Mouse (Mus musculus): ENCODE data around the gene Dhx30. TPM values are rescaled to one million over a fixed set of nuclear protein-coding genes. Genes with fewer than 3 reads are reported as not detected.

Gene Dhx30
- polyA plus RNA-seq, 2 experiments, result 24.9 to 27.4 TPM

DNA sequence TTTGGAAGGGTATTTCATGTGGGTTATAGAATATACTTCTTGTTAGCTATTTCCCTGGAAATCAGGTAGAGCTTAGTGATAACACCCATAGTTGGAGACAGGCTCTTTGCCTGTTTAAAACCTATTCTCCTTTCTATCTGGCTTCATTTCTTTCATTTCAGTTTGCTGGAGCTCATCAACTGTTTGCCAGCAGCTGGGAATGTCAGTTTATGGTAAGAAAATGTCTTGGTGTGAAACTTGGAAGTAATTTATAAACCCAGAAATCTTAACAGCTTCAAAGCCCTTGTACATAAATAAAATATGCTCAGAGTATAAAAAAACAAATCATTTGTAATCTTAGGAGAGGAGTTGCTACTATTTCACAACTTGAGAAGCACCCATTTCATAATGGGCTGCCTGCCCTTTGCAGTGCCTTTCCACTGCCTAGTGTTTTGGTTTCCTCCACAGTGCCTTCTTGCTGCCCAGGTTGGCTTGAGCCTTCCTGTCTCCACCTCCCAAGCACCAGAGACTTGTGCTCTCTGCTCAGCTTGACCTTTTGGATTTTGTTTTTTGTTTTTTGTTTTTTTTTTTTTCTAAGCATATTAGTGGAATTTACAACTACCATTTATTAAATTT is 71.8 kb downstream of the Dhx30 start:
- no peak for DNase-seq (ENCODE audit: low read depth in 3 of 3, low spot score in 3 of 3)
- Histone ChIP-seq H3K36me3 (replicated peaks; ENCODE audit: control insufficient read depth, insufficient read depth, low read depth) (no peaks in the 10 kb centered on the region), H3K9ac (replicated peaks) (no peak overlapping the region), H3K4me2 (ENCODE audit: low read depth) (no peak overlapping the region), H3K9me3 (ENCODE audit: control insufficient read depth, low read length) (no peaks in the 10 kb centered on the region), H3K4me1 (replicated peaks; ENCODE audit: control insufficient read depth in 2 of 2, insufficient read depth in 2 of 2, low read length in 1 of 2) (no peaks in the 10 kb centered on the region), H3K4me3 (ENCODE audit: insufficient read depth in 1 of 2, low read depth in 2 of 2, low read length in 2 of 2) (no peak overlapping the region), H3K27me3 (ENCODE audit: control insufficient read depth, insufficient read depth, low read length) (no peaks in the 10 kb centered on the region), H3K27ac (no peak overlapping the region)
- TF ChIP-seq CTCF (IDR thresholded peaks at IDR 0.05; ENCODE audit: low read depth), result no peak
- TF ChIP-seq EP300 (IDR thresholded peaks at IDR 0.05; ENCODE audit: low read depth), result no peak
- no peak for ATAC-seq (ENCODE audit: insufficient read depth)

DNA sequence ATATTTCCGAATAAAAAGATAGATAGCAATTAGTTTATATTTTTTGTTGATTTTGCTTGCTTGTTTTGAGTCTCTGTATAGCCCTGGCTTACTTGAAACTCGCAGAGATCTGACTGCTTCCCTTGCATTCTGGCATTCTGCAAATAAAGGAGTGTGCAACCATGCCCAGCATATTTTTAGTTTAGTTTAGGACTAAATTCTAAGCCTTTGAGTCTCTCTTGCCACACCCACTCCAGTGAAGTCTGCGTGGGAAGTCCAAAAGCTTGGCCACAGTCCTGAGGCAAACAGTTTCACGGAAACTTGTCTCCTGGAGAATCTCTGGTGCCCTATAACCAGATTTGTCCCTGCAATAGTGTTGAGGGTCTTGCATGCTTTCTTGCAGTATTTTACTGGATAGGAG is 73.3 kb downstream of the Dhx30 start:
- 66% methylated on average over 4 of the region's 4 CpGs for WGBS (ENCODE audit: insufficient replicate concordance)
- Histone ChIP-seq H3K9me3 (ENCODE audit: control insufficient read depth, low read length) (no peaks in the 10 kb centered on the region), H3K4me3 (ENCODE audit: insufficient read depth in 1 of 2, low read depth in 2 of 2, low read length in 2 of 2) (no peak overlapping the region), H3K36me3 (replicated peaks; ENCODE audit: control insufficient read depth, insufficient read depth, low read depth) (no peaks in the 10 kb centered on the region), H3K4me2 (ENCODE audit: low read depth) (no peak overlapping the region), H3K27ac (no peak overlapping the region), H3K27me3 (ENCODE audit: control insufficient read depth, insufficient read depth, low read length) (no peaks in the 10 kb centered on the region), H3K9ac (replicated peaks) (no peak overlapping the region), H3K4me1 (replicated peaks; ENCODE audit: control insufficient read depth in 2 of 2, insufficient read depth in 2 of 2, low read length in 1 of 2) (no peaks in the 10 kb centered on the region)
- DNase-seq (ENCODE audit: low read depth in 3 of 3, low spot score in 3 of 3) (no peak), ATAC-seq (ENCODE audit: insufficient read depth) (no peak)
- TF ChIP-seq CTCF (IDR thresholded peaks at IDR 0.05; ENCODE audit: low read depth) (no peak), EP300 (IDR thresholded peaks at IDR 0.05; ENCODE audit: low read depth) (no peak)

- Histone ChIP-seq H3K9ac (replicated peaks) (no peak overlapping the region), H3K27ac (no peak overlapping the region), H3K4me1 (replicated peaks; ENCODE audit: control insufficient read depth in 2 of 2, insufficient read depth in 2 of 2, low read length in 1 of 2) (no peaks in the 10 kb centered on the region; a peak in 2 of 4 replicates), H3K9me3 (ENCODE audit: control insufficient read depth, low read length) (no peaks in the 10 kb centered on the region), H3K4me2 (ENCODE audit: low read depth) (no peak overlapping the region), H3K36me3 (replicated peaks; ENCODE audit: control insufficient read depth, insufficient read depth, low read depth) (no peaks in the 10 kb centered on the region), H3K4me3 (ENCODE audit: insufficient read depth in 1 of 2, low read depth in 2 of 2, low read length in 2 of 2) (no peak overlapping the region), H3K27me3 (ENCODE audit: control insufficient read depth, insufficient read depth, low read length) (no peaks in the 10 kb centered on the region)
- DNase-seq (ENCODE audit: low read depth in 3 of 3, low spot score in 3 of 3) (no peak), ATAC-seq (ENCODE audit: insufficient read depth) (no peak)
- 58% methylated on average over 2 of the region's 2 CpGs for WGBS (ENCODE audit: insufficient replicate concordance)
- no peak for TF ChIP-seq EP300 (IDR thresholded peaks at IDR 0.05; ENCODE audit: low read depth)
- no peak for TF ChIP-seq CTCF (IDR thresholded peaks at IDR 0.05; ENCODE audit: low read depth)
Measured at GRCm38 (mm10) chr9:110038485-110038884, 79.1 kb downstream of the Dhx30 start.

GRCm38 (mm10) chr9:110037895-110038294 is 79.7 kb downstream of the Dhx30 start:
- H3K4me3 ChIP-seq (ENCODE audit: insufficient read depth in 1 of 2, low read depth in 2 of 2, low read length in 2 of 2), result no peak overlapping the region
- ATAC-seq (ENCODE audit: insufficient read depth), result no peak
- no peak overlapping the region for H3K9ac ChIP-seq (replicated peaks)
- TF ChIP-seq EP300 (IDR thresholded peaks at IDR 0.05; ENCODE audit: low read depth), result no peak
- no peak for TF ChIP-seq CTCF (IDR thresholded peaks at IDR 0.05; ENCODE audit: low read depth)
- no peaks in the 10 kb centered on the region for H3K27me3 ChIP-seq (ENCODE audit: control insufficient read depth, insufficient read depth, low read length)
- H3K9me3 ChIP-seq (ENCODE audit: control insufficient read depth, low read length), result no peaks in the 10 kb centered on the region
- peak in 1 of 3 experiments; percentile 5 for DNase-seq (ENCODE audit: low read depth in 3 of 3, low spot score in 3 of 3)
- WGBS (ENCODE audit: insufficient replicate concordance), result 26% methylated on average over 8 of the region's 8 CpGs
- no peaks in the 10 kb centered on the region for H3K36me3 ChIP-seq (replicated peaks; ENCODE audit: control insufficient read depth, insufficient read depth, low read depth)
- H3K4me2 ChIP-seq (ENCODE audit: low read depth), result no peak overlapping the region
- H3K4me1 ChIP-seq (replicated peaks; ENCODE audit: control insufficient read depth in 2 of 2, insufficient read depth in 2 of 2, low read length in 1 of 2), result no peaks in the 10 kb centered on the region; a peak in 2 of 4 replicates
- no peak overlapping the region for H3K27ac ChIP-seq

DNA sequence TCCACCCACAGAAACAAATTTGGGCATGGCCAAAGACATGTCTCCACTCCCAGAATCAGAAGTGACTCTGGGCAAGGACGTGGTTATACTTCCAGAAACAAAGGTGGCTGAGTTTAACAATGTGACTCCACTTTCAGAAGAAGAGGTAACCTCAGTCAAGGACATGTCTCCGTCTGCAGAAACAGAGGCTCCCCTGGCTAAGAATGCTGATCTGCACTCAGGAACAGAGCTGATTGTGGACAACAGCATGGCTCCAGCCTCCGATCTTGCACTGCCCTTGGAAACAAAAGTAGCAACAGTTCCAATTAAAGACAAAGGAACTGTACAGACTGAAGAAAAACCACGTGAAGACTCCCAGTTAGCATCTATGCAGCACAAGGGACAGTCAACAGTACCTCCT is 82.5 kb downstream of the Dhx30 start:
- H3K4me1 ChIP-seq (replicated peaks; ENCODE audit: control insufficient read depth in 2 of 2, insufficient read depth in 2 of 2, low read length in 1 of 2), result no peaks in the 10 kb centered on the region; a peak in 2 of 4 replicates
- no peak overlapping the region for H3K4me3 ChIP-seq (ENCODE audit: insufficient read depth in 1 of 2, low read depth in 2 of 2, low read length in 2 of 2)
- DNase-seq (ENCODE audit: low read depth in 3 of 3, low spot score in 3 of 3), result no peak
- no peaks in the 10 kb centered on the region for H3K36me3 ChIP-seq (replicated peaks; ENCODE audit: control insufficient read depth, insufficient read depth, low read depth)
- TF ChIP-seq CTCF (IDR thresholded peaks at IDR 0.05; ENCODE audit: low read depth) (no peak), EP300 (IDR thresholded peaks at IDR 0.05; ENCODE audit: low read depth) (no peak)
- H3K4me2 ChIP-seq (ENCODE audit: low read depth), result no peak overlapping the region
- H3K9ac ChIP-seq (replicated peaks), result no peak overlapping the region
- H3K27me3 ChIP-seq (ENCODE audit: control insufficient read depth, insufficient read depth, low read length), result no peaks in the 10 kb centered on the region
- ATAC-seq (ENCODE audit: insufficient read depth), result no peak
- no peaks in the 10 kb centered on the region for H3K9me3 ChIP-seq (ENCODE audit: control insufficient read depth, low read length)
- WGBS (ENCODE audit: insufficient replicate concordance), result 59% methylated on average over 4 of the region's 4 CpGs
- no peak overlapping the region for H3K27ac ChIP-seq

Other genes with a start within 250 kb of the Dhx30 start
- gene Cdc25a, start 242.3 kb downstream of the Dhx30 start, polyA plus RNA-seq (2012; rRNA removed), result 7.6 and 10.8 TPM in 2 replicates
- gene Cdc25a, start 242.3 kb downstream of the Dhx30 start, polyA plus RNA-seq (2014; fragmentation: Nextera tagmentation; extraction: Ambion mirVana), result 11.9 and 14.9 TPM in 2 replicates
- gene Map4, start 186.4 kb downstream of the Dhx30 start, polyA plus RNA-seq (2012; rRNA removed), result 13.5 and 16.0 TPM in 2 replicates
- 6.6 and 7.7 TPM in 2 replicates for gene Map4, start 186.4 kb downstream of the Dhx30 start, polyA plus RNA-seq (2014; fragmentation: Nextera tagmentation; extraction: Ambion mirVana)
- gene Smarcc1, start 122 bp downstream of the Dhx30 start, polyA plus RNA-seq (2012; rRNA removed), result 9.8 and 13.5 TPM in 2 replicates
- gene Smarcc1, start 122 bp downstream of the Dhx30 start, polyA plus RNA-seq (2014; fragmentation: Nextera tagmentation; extraction: Ambion mirVana), result 31.4 and 35.5 TPM in 2 replicates
- gene Cspg5, start 126.0 kb upstream of the Dhx30 start, polyA plus RNA-seq (2012; rRNA removed), result 0.13 and 0.26 TPM in 2 replicates
- gene Cspg5, start 126.0 kb upstream of the Dhx30 start, polyA plus RNA-seq (2014; fragmentation: Nextera tagmentation; extraction: Ambion mirVana), result 0.11 and 0.13 TPM in 2 replicates
- 7.7 and 8.0 TPM in 2 replicates for gene Elp6, start 187.3 kb upstream of the Dhx30 start, polyA plus RNA-seq (2012; rRNA removed)
- gene Elp6, start 187.3 kb upstream of the Dhx30 start, polyA plus RNA-seq (2014; fragmentation: Nextera tagmentation; extraction: Ambion mirVana), result 6.3 and 7.5 TPM in 2 replicates
- gene Scap, start 215.5 kb upstream of the Dhx30 start, polyA plus RNA-seq (2012; rRNA removed), result 9.4 and 12.3 TPM in 2 replicates
- gene Scap, start 215.5 kb upstream of the Dhx30 start, polyA plus RNA-seq (2014; fragmentation: Nextera tagmentation; extraction: Ambion mirVana), result 15.6 and 18.9 TPM in 2 replicates